Mouse (Mus musculus) heart, embryonic 14.5 days (tissue): Measurements from ENCODE around the gene Hpd. TPM values are rescaled to one million over a fixed set of nuclear protein-coding genes. Genes with fewer than 3 reads are reported as not detected.

Source experiments
- ATAC-seq: fragments of 200-750 bp; cut with Nextera tagmentation; 2 replicates; pipeline ENCODE4 v1.8.0; 2017; ENCODE audit warnings: low read depth, moderate TSS enrichment; ENCODE audit not compliant: insufficient number of reproducible peaks, insufficient read depth, low FRiP score
- H3K27ac ChIP-seq, 2 experiments: fragments of 200-500 bp in 1 of 2; fragments of 300-500 bp in 1 of 2; sonication (generic) in 1 of 2; replicated peaks in 1 of 2; 2 replicates each; pipeline ENCODE4 v1.5.1; 2012 to 2014; ENCODE audit warnings: low read depth in 2 of 2, low read length in 2 of 2, control low read depth in 1 of 2, mild to moderate bottlenecking in 1 of 2, mixed read lengths in 1 of 2; ENCODE audit not compliant: control insufficient read depth in 1 of 2, insufficient read depth in 1 of 2
- H3K27me3 ChIP-seq: fragments of 300-500 bp; sonication (generic); 2 replicates; pipeline ENCODE4 v1.6.1; 2014; ENCODE audit warnings: mild to moderate bottlenecking, low read length, control low read depth; ENCODE audit not compliant: control insufficient read depth, insufficient read depth
- H3K36me3 ChIP-seq: fragments of 300-500 bp; sonication (generic); 2 replicates; pipeline ENCODE4 v1.6.1; 2014; ENCODE audit warnings: mild to moderate bottlenecking, control low read depth, low read length, mixed read lengths; ENCODE audit not compliant: control insufficient read depth, insufficient read depth
- H3K4me1 ChIP-seq, 2 experiments: fragments of 200-500 bp in 1 of 2; fragments of 300-500 bp in 1 of 2; sonication (generic) in 1 of 2; 2 replicates each; pipeline ENCODE4 v1.6.1; 2012 to 2014; ENCODE audit warnings: low read length in 2 of 2, control low read depth in 1 of 2, mixed read lengths in 1 of 2; ENCODE audit not compliant: control insufficient read depth in 2 of 2, insufficient read depth in 2 of 2
- H3K4me2 ChIP-seq: fragments of 300-500 bp; sonication (generic); 2 replicates; pipeline ENCODE4 v1.6.1; 2014; ENCODE audit warnings: mild to moderate bottlenecking, low read length
- H3K4me3 ChIP-seq, 2 experiments: fragments of 200-500 bp in 1 of 2; fragments of 300-500 bp in 1 of 2; sonication (generic) in 1 of 2; 2 replicates each; pipeline ENCODE4 v1.5.1; 2012 to 2014; ENCODE audit warnings: low read length in 2 of 2, mild to moderate bottlenecking in 2 of 2, control low read depth in 1 of 2, low read depth in 1 of 2, moderate library complexity in 1 of 2; ENCODE audit not compliant: control insufficient read depth in 1 of 2, insufficient read depth in 1 of 2
- H3K9ac ChIP-seq: fragments of 300-500 bp; sonication (generic); 2 replicates; pipeline ENCODE4 v1.6.1; 2014; ENCODE audit warnings: mild to moderate bottlenecking, low read length
- H3K9me3 ChIP-seq: fragments of 300-500 bp; sonication (generic); 2 replicates; pipeline ENCODE4 v1.6.1; 2016; ENCODE audit warnings: low read length, control low read depth; ENCODE audit not compliant: control insufficient read depth
- WGBS: fragments of 180-500 bp; shearing (Covaris S2); extraction: QIAGEN DNeasy Blood & Tissue Kit; methylation state at CpG from one replicate; pipeline ENCODE4 v1.1.7; 2014; 5-methylcytosine and 5-hydroxymethylcytosine counted together
- polyA plus RNA-seq: library from polyadenylated mRNA; unstranded; fragments of >200 nt; fragmentation: Nextera tagmentation; extraction: Ambion mirVana; gene quantifications from 2 replicates; pipeline ENCODE4 v1.2.1, GENCODE M21; 2014

Hpd gene
- polyA plus RNA-seq, 1 experiment from 2014 or later, result not detected

DNA sequence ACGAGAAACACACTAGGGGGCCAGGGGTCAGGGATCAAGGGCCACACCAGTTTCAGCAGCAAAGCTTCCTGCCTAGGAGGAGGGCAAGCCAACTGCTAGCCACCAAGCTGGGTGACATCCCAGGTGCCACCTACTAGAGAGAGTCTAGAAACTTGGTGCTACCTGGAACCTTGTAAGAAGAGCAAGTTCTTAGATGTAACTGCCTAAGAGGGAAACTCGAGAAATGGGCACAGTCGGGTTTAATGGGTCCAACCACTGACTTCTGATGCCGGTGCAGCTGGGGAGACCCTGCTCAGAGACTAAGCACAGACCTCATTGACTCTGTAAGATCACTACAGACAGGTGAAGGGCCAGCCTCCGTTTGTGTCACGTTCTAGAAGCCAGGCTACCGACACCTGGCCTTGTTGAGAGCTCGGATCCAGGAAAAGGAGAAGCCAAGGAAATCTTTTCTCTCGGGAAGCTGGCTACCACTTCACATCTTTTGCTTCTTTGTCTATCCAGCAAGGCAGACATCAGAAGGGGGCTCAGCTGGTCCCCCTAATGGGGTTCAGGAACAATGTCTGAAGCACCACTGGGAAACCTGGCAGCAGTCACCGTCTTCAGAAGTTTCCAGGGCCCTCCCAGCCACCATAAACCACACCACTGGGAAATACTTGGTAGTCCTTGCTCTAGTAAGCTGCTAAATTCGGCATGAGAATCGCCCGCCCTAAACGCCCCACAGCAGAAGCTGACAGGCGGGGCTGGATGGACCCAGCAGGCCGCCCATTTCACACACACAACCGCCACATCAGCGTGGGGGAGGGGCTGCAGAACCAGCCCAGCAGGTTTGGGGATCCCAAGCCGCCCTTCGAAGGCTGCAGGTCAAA is 45.2 kb downstream of the Hpd start:
- ATAC-seq, result no peak
- Histone ChIP-seq H3K4me3 (peak overlapping the region; percentile 29 to 93), H3K9me3 (no peaks in the 10 kb centered on the region), H3K27me3 (no peaks in the 10 kb centered on the region), H3K4me1 (peaks cover 58 to 67% of the 10 kb centered on the region in 2 experiments), H3K36me3 (0 out of 2 replicates have a peak, but pooled peaks cover 10% of the 10 kb centered on the region), H3K4me2 (peak overlapping the region; percentile 95), H3K9ac (peak overlapping the region; percentile 100), H3K27ac (peak overlapping the region; percentile 100)
- 3% methylated on average over 20 of the region's 20 CpGs for WGBS

- 0 out of 2 replicates have a peak, but pooled peaks cover 10% of the 10 kb centered on the region for H3K36me3 ChIP-seq
- no peaks in the 10 kb centered on the region for H3K27me3 ChIP-seq
- H3K27ac ChIP-seq, result peak overlapping the region; percentile 100
- peak overlapping the region; percentile 100 for H3K9ac ChIP-seq
- WGBS, result under 1% methylated on average over 13 of the region's 13 CpGs
- H3K4me3 ChIP-seq, result peak overlapping the region; percentile 29 to 93
- no peaks in the 10 kb centered on the region for H3K9me3 ChIP-seq
- ATAC-seq, result peak; percentile 63
- peaks cover 62 to 73% of the 10 kb centered on the region in 2 experiments for H3K4me1 ChIP-seq
- H3K4me2 ChIP-seq, result peak overlapping the region; percentile 95
These were observed 46.0 kb downstream of the Hpd start for GRCm38 (mm10) chr5:123136361-123137043.

DNA sequence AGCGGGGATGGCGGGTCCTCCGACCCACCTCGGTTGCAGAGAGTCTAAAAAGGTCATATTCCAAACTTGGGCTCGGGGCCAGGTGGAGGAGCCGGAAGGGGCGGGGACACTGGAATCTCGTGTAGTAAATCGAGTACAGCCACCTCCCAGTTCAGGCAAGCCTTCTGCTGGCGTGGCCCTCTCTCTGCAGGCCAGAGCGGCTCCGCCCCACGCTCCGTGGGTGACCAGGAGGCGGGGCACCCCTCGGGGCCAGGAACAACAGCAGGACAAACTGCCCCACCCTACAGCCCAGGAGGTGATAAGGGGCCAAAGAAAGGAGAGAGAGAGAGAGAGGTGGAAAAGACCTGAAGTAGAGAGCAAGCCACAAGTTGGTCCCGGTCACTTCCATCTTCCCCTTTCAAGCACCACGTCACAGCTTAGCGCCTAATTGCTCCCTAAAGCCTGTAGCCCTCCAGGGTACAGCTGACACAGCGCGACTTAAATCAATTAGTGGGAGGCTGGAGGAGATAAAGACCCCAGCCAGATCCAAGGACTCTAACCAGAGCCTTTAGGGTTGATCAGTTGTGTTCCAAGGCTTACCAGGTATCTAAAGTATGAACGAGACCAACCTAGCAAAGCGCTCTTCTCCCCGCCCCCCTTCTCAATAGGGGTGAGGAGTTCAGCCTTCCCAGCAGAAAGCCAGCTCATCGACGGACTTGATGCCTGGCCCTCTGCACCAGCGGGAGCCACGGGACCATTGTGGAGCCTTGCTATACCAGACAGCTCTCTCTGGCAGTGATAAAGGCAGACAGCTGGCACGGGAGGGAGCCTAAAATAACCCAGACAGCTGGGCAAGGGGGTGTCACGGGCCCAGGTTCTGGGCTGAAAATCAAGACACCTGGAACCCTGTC is 46.8 kb downstream of the Hpd start:
- Histone ChIP-seq H3K27me3 (no peaks in the 10 kb centered on the region), H3K4me3 (peak overlapping the region; percentile 29 to 93), H3K9ac (peak overlapping the region; percentile 100), H3K4me1 (peaks cover 62 to 73% of the 10 kb centered on the region in 2 experiments), H3K9me3 (no peaks in the 10 kb centered on the region), H3K36me3 (0 out of 2 replicates have a peak, but pooled peaks cover 10% of the 10 kb centered on the region), H3K4me2 (peak overlapping the region; percentile 95), H3K27ac (peak overlapping the region; percentile 100)
- WGBS, result 1% methylated on average over 30 of the region's 30 CpGs
- ATAC-seq, result peak; percentile 48

GRCm38 (mm10) chr5:123134875-123135382 is 47.6 kb downstream of the Hpd start:
- peak overlapping the region; percentile 100 for H3K9ac ChIP-seq
- peak overlapping the region; percentile 95 for H3K4me2 ChIP-seq
- ATAC-seq, result no peak
- H3K4me1 ChIP-seq, result peaks cover 62 to 73% of the 10 kb centered on the region in 2 experiments
- H3K27me3 ChIP-seq, result no peaks in the 10 kb centered on the region
- H3K27ac ChIP-seq, result peak overlapping the region; percentile 100
- H3K4me3 ChIP-seq, result peak overlapping the region; percentile 29 to 93
- H3K9me3 ChIP-seq, result no peaks in the 10 kb centered on the region
- WGBS, result 5% methylated on average over 8 of the region's 8 CpGs
- H3K36me3 ChIP-seq, result 0 out of 2 replicates have a peak, but pooled peaks cover 10% of the 10 kb centered on the region

- H3K9ac ChIP-seq, result peak overlapping the region; percentile 100
- H3K4me2 ChIP-seq, result peak overlapping the region; percentile 95
- H3K4me1 ChIP-seq, result peaks cover 60 to 70% of the 10 kb centered on the region in 2 experiments
- peak overlapping the region; percentile 100 for H3K27ac ChIP-seq
- H3K9me3 ChIP-seq, result no peaks in the 10 kb centered on the region
- WGBS, result 3% methylated on average over 13 of the region's 13 CpGs
- 0 out of 2 replicates have a peak, but pooled peaks cover 15% of the 10 kb centered on the region for H3K36me3 ChIP-seq
- peak; percentile 10; the same call in 1 of the 2 replicates for ATAC-seq
- H3K27me3 ChIP-seq, result no peaks in the 10 kb centered on the region
- H3K4me3 ChIP-seq, result peak overlapping the region; percentile 29 to 93
These were observed 48.2 kb downstream of the Hpd start for GRCm38 (mm10) chr5:123134186-123134874.

DNA sequence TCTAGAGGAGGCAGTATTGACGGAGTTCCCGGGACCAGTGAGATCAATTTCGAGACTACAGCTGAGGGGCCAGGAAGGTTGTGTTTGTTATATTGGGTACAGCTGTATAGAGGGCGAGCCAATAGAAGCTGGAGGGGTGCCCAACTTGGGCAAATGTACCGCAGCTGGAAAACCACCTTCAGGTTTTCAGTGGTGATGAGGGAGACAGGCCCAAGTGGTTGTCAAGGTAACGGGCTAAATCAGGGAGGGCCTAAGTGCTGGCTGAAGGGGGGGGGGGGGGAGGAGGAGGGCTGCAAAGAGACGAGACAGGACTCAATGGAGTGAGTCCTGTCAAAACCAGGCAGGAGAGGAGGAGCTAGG is 48.8 kb downstream of the Hpd start:
- Histone ChIP-seq H3K4me2 (peak overlapping the region; percentile 95), H3K9ac (peak overlapping the region; percentile 100; the same call in 1 of the 2 replicates), H3K36me3 (0 out of 2 replicates have a peak, but pooled peaks cover 18% of the 10 kb centered on the region), H3K4me1 (peaks cover 63 to 67% of the 10 kb centered on the region in 2 experiments), H3K9me3 (no peaks in the 10 kb centered on the region), H3K4me3 (peak overlapping the region in 1 of 2 experiments; percentile 93; a peak in 2 of 4 replicates), H3K27ac (peak overlapping the region; percentile 25 to 100), H3K27me3 (no peaks in the 10 kb centered on the region)
- ATAC-seq, result no peak
- 33% methylated on average over 7 of the region's 7 CpGs for WGBS
